Mouse (Mus musculus): ENCODE measurements around the gene Ttll13. TPM values are rescaled to one million over a fixed set of nuclear protein-coding genes. Genes with fewer than 3 reads are reported as not detected.

Ttll13 gene
- total RNA-seq, 1 experiment from 2014 or later, result 2.7 TPM

DNA sequence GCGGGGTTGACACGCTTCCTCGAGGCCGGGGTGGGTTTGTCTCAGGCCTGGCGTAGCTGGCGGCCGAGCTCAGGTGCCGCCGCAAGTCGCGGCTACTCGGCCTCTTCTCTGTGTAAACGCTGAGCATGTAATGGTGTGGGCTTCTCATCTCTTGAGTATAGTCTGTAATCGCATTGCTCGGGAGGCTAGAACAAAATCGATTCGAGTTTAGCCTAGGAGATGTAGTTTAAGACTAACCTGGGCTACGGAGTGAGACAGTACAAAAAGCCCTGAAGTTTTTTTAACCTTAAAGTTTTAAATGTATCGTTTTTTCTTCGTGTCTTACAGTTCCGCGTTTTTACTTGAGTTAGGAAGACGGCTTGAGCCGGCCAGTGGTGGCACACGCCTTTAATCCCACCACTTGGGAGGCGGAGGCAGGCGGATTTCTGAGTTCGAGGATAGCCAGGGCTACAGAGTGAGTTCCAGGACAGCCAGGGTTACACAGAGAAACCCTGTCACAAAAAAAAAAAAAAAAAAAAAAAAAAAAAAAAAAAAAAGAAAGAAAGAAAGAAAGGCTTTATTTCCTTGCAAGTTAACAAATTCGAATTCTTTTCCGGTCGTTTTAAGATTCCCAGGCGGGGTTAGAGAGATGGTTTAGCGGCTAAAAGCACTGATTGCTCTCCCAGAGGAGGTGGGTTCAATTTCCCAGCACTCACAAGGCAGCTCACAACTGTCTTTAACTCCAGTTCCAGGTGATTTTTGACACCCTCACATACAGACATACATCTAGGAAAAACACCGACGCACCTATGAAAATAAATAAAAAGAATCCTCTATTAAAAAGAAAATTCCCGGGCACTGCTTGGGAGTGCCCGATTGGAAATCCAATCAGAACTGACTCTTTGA, 48.8 kb downstream of the Ttll13 start:
- no peak for ATAC-seq (ENCODE audit: extremely low read depth, insufficient number of reproducible peaks, low FRiP score, poor library complexity, severe bottlenecking)

DNA sequence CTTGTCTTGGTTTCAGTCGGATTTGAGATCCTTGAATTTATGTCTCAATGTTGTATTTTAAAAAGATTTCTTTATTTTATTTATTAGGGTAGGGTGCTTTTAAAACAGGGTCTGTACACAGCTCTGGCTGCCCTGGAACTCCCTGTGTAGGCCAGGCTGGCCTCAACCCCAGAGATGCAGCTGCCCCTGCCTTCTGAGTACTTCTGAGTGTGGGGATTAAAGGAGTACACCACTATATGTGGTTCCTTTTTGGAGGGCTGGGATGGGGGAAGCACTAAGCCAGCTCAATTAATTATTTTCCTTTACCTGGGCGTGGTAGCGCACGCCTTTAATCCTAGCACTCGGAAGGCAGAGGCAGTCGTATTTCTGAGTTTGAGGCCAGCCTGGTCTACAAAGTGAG, 50.3 kb downstream of the Ttll13 start:
- no peak for ATAC-seq (ENCODE audit: extremely low read depth, insufficient number of reproducible peaks, low FRiP score, poor library complexity, severe bottlenecking)

DNA sequence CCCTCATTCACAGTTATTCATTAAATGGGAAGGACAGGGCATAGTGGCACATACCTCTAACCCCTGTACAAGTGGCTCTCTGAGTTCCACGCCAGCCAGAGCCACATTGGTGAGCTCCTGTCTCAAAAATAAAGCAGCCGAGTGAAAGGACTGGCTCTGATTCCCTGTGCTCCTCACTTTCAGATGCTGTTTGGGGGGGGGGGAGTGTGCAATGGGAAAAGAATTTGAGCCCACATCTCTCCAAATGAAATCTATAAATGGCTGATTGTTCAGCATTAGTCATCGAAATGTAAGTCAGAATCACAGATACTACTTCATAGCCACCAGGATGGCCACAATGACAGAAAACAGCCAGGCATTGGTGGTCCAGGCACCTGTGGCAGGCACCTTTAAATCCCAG, 50.9 kb downstream of the Ttll13 start:
- no peak for ATAC-seq (ENCODE audit: extremely low read depth, insufficient number of reproducible peaks, low FRiP score, poor library complexity, severe bottlenecking)

DNA sequence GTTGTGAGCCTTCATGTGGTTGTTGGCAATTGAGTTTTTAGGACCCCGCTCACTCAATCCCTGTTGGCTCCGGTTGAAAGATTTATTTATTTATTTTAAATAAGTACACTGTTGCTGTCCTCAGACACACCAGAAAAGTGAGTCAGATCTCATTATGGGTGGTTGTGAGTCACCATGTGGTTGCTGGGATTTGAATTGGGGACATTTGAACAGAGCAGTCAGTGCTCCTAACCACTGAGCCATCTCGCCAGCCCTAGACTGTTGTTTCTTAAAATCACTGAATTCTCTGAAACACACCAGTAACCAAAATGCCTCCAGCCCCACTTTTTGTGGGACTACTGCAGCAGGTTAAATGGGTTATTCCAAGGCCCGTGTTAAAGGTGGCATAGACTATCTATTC, 52.6 kb downstream of the Ttll13 start:
- ATAC-seq (ENCODE audit: extremely low read depth, insufficient number of reproducible peaks, low FRiP score, poor library complexity, severe bottlenecking), result no peak

DNA sequence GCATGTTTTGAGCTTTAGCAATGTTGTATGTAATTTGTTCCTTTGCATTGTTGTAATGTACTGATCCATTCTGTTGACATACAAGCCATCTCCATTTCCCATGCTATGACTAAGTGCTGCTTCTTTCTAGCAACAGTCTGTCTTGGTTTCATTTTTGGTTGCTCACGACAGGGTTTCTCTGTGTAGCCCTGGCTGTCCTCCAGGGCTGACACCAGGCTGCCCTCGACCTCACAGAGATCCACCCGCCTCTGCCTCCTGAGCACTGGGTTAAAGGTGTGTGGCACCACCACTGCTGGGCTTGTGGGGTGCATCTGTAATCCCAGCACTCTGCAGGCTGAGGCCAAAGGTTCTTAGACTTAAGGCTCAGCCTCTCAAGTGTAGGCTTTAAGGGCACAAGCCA, 53.4 kb downstream of the Ttll13 start:
- ATAC-seq (ENCODE audit: extremely low read depth, insufficient number of reproducible peaks, low FRiP score, poor library complexity, severe bottlenecking), result no peak

DNA sequence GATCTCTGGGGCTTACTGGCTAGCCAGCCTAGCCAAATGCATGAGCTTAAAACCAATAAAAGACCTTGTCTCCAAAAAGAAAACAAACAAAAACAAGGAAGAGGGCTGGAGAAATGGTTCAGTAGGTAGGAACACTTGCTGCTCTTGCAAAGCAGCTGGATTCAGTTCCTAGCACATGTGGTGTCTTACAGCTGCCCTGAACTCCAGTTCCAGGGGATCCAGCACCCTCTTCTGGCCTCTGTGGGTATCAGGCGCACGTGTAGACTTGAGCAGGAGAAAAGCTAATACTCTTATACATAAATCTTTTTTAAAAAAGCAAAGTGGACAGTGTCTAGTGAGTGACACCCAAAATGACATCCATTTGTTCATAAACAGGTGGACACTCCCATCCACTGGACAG, 55.3 kb downstream of the Ttll13 start:
- ATAC-seq (ENCODE audit: extremely low read depth, insufficient number of reproducible peaks, low FRiP score, poor library complexity, severe bottlenecking), result no peak

DNA sequence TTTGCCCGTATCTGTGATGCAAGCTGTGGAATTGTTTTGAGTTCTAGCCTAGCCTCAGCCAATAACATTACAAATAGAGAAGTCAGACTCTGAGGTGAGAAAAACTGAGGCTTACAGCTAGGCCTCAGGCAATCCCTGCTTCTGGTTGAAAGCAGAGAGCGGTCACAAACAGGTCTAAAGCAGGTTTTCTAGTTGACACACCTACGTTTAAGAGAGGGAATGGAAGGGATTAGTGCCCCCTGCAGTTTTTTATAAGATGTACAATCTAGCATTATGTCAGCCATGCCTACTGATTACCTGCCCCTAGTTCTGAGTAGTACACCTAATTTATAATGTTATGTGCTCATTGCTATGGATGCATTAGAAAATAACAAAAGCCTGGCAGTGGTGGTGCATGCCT, 61.6 kb downstream of the Ttll13 start:
- ATAC-seq (ENCODE audit: extremely low read depth, insufficient number of reproducible peaks, low FRiP score, poor library complexity, severe bottlenecking), result no peak

Other genes with a start within 250 kb of the Ttll13 start
- 64.9 and 67.2 TPM in 2 replicates for gene Zfp710, start 221.6 kb upstream of the Ttll13 start, total RNA-seq (2017)
- gene Idh2, start 131.0 kb upstream of the Ttll13 start, total RNA-seq (2017), result 18.0 and 26.8 TPM in 2 replicates
- gene Sema4b, start 59.5 kb upstream of the Ttll13 start, total RNA-seq (2017), result 41.3 and 42.9 TPM in 2 replicates
- 72.9 and 88.3 TPM in 2 replicates for gene Cib1, start 13.6 kb upstream of the Ttll13 start, total RNA-seq (2017)
- 3.4 and 4.9 TPM in 2 replicates for gene Gdpgp1, start 13.5 kb upstream of the Ttll13 start, total RNA-seq (2017)
- 33.8 and 39.5 TPM in 2 replicates for gene Ngrn, start 14.8 kb downstream of the Ttll13 start, total RNA-seq (2017)
- gene Vps33b, start 23.3 kb downstream of the Ttll13 start, total RNA-seq (2017), result 21.1 and 26.4 TPM in 2 replicates
- 5.7 and 6.1 TPM in 2 replicates for gene Prc1, start 48.1 kb downstream of the Ttll13 start, total RNA-seq (2017)
- gene Rccd1, start 78.1 kb downstream of the Ttll13 start, total RNA-seq (2017), result 23.1 and 27.9 TPM in 2 replicates
- gene Unc45a, start 94.6 kb downstream of the Ttll13 start, total RNA-seq (2017), result 44.4 and 48.0 TPM in 2 replicates
- 6.6 and 19.4 TPM in 2 replicates for gene Hddc3, start 96.7 kb downstream of the Ttll13 start, total RNA-seq (2017)
- 46.7 and 58.4 TPM in 2 replicates for gene Man2a2, start 125.0 kb downstream of the Ttll13 start, total RNA-seq (2017)
- 221 and 270 TPM in 2 replicates for gene Fes, start 141.6 kb downstream of the Ttll13 start, total RNA-seq (2017)
- gene Furin, start 159.1 kb downstream of the Ttll13 start, total RNA-seq (2017), result 63.9 and 69.6 TPM in 2 replicates

Measured in neutrophil, adult 5-6 weeks (primary cell).